Mouse (Mus musculus) heart, adult 2 months (tissue): ENCODE measurements at regions not wholly inside any gene's neighbourhood (a gene's known extent, or its start where the extent isn't known, plus 50 kb on each side); places are given as distances from the start of the nearest gene placed in this dataset.

Experiments used
- CTCF ChIP-seq: fragments of 200-600 bp; IDR thresholded peaks from 2 replicates; pipeline ENCODE4 v1.8.1; 2022; ENCODE audit warnings: antibody characterized with exemption, mild to moderate bottlenecking, moderate library complexity
- POLR2A ChIP-seq: fragments of 200-500 bp; IDR thresholded peaks from 2 replicates; pipeline ENCODE4 v1.6.1; 2011; ENCODE audit warnings: mild to moderate bottlenecking, low read depth, low read length, control low read depth; ENCODE audit not compliant: insufficient read depth

DNA sequence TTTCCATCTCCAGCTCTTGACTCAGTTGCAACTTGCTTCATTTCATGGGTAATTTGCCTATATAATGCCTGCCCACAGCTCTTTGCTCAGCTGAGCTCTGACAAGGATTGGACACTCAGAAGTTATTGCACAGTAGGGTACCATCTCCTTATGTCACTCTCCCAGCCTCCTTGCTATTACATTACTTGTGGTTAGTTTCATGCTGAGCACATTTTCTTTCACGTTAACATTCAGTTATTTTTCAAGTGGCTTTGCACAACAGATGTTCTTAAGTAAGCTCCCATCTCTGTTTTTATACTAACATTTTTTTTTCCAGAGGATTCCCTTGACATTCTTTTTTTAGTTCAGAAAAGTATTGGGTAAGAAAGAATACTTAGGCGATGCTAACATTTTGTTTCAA is 1163.2 kb downstream of the Ndufa4 start:
- TF ChIP-seq CTCF, result no peak
- no peak for TF ChIP-seq POLR2A
